Mouse (Mus musculus) thymus, adult 2 months (tissue): ENCODE measurements around the gene Flt3l.

Source experiments
- CTCF ChIP-seq: fragments of 200-500 bp; IDR thresholded peaks from 2 replicates; pipeline ENCODE4 v1.5.1; 2012; ENCODE audit warnings: mild to moderate bottlenecking, control low read depth, low read length, moderate library complexity, borderline replicate concordance; ENCODE audit not compliant: control insufficient read depth, poor library complexity, insufficient read depth; ENCODE audit errors: extremely low read depth
- POLR2A ChIP-seq: fragments of 200-500 bp; IDR thresholded peaks from 2 replicates; pipeline ENCODE4 v1.6.1; 2012; ENCODE audit warnings: mild to moderate bottlenecking, low read length, control low read depth, moderate library complexity; ENCODE audit not compliant: control insufficient read depth, poor library complexity, insufficient read depth; ENCODE audit errors: extremely low read depth

- TF ChIP-seq CTCF (no peak), POLR2A (no peak)
These were observed 29.1 kb downstream of the Flt3l start for GRCm38 (mm10) chr7:45107052-45107645.
